Mouse (Mus musculus): ENCODE results near the gene Slc6a12.

- TF ChIP-seq CTCF (IDR thresholded peaks at IDR 0.05), result no peak
- no peak for TF ChIP-seq EP300 (IDR thresholded peaks at IDR 0.05; ENCODE audit: insufficient read depth, low read depth, low read length)
These were observed 62.4 kb downstream of the Slc6a12 start for GRCm38 (mm10) chr6:121405311-121405710.

Measured in heart, adult 2 months (tissue).